21 mouse cellular contexts compared by ENCODE assay signal in genomic region chr4:95735967-95736366, GRCm38 (mm10).
A peak's percentile ranks its signal among the peaks of the same experiment; 100 is the strongest.
DNase-seq lines count a peak whose midpoint lies in the region; ATAC-seq and TF ChIP-seq lines count a peak whose summit lies in the region.
"Had no signal": no experiment of that assay in that cellular context is flagged by ENCODE, and none has a peak within 500 bp of the region (broad histone marks: within the 10 kb centered on the region; RNA-seq: fewer than 3 reads in every experiment).

No protein-coding gene starts in this region.

- ATAC-seq in intestine, embryonic 15.5 days = 0 out of 2 replicates have a peak, but pooled peaks have one; percentile 32
- no peak for ATAC-seq in frontal cortex, adult (ENCODE audit: low TSS enrichment)
- no peak for ATAC-seq in midbrain, postnatal 0 days (ENCODE audit: low FRiP score)
- ATAC-seq: forebrain, embryonic 14.5 days had no signal

- H3K4me3 ChIP-seq in intestine, embryonic 15.5 days (replicated peaks) = no peak overlapping the region
- no peak overlapping the region for H3K4me3 ChIP-seq in midbrain, postnatal 0 days (ENCODE audit: low read depth, low read length)
- H3K4me3 ChIP-seq: embryonic facial prominence, embryonic 15.5 days; erythroblast, embryonic 14.5 days; forebrain, embryonic 10.5 days; heart, embryonic 10.5 days; hindbrain, embryonic 13.5 days had no signal

- H3K4me1 ChIP-seq in intestine, embryonic 15.5 days (replicated peaks) = peaks cover 19% of the 10 kb centered on the region
- peaks cover 5% of the 10 kb centered on the region; the same call in 1 of the 2 replicates for H3K4me1 ChIP-seq in midbrain, postnatal 0 days (ENCODE audit: insufficient read depth, low read length)

- no peak for TF ChIP-seq CTCF in midbrain, postnatal 0 days (IDR thresholded peaks at IDR 0.05)

- no peaks in the 10 kb centered on the region for H3K9me3 ChIP-seq in intestine, embryonic 15.5 days
- H3K9me3 ChIP-seq in midbrain, postnatal 0 days (ENCODE audit: low read length) = no peaks in the 10 kb centered on the region
- H3K9me3 ChIP-seq: embryonic facial prominence, embryonic 15.5 days; forebrain, embryonic 10.5 days; heart, embryonic 10.5 days; hindbrain, embryonic 13.5 days had no signal

- no peak overlapping the region for H3K4me2 ChIP-seq in intestine, embryonic 15.5 days (replicated peaks)
- no peak overlapping the region for H3K4me2 ChIP-seq in midbrain, postnatal 0 days (ENCODE audit: low read depth, low read length, poor library complexity, severe bottlenecking)
- H3K4me2 ChIP-seq: embryonic facial prominence, embryonic 15.5 days; hindbrain, embryonic 13.5 days had no signal

- no peak overlapping the region for H3K9ac ChIP-seq in intestine, embryonic 15.5 days
- H3K9ac ChIP-seq in midbrain, postnatal 0 days (replicated peaks; ENCODE audit: low read length, poor library complexity, severe bottlenecking) = no peak overlapping the region
- H3K9ac ChIP-seq: embryonic facial prominence, embryonic 15.5 days; hindbrain, embryonic 13.5 days had no signal

- no peak overlapping the region for H3K27ac ChIP-seq in intestine, embryonic 15.5 days
- H3K27ac ChIP-seq in midbrain, postnatal 0 days (ENCODE audit: low read depth, low read length) = no peak overlapping the region
- H3K27ac ChIP-seq: embryonic facial prominence, embryonic 15.5 days; forebrain, embryonic 10.5 days; hindbrain, embryonic 13.5 days had no signal

- peak; percentile 48 for DNase-seq in kidney, adult 18-20 months
- DNase-seq in kidney, postnatal 4 days = no peak
- DNase-seq in 3T3-L1 (ENCODE audit: low read depth, low spot score) = peak; percentile 30
- peak; percentile 37 to 59 for DNase-seq in kidney, postnatal 25 days
- DNase-seq in midbrain, postnatal 0 days (ENCODE audit: low spot score) = no peak
- DNase-seq: adrenal gland, adult 8-10 months; adrenal gland, postnatal 36 days; cerebellum, adult 2 months; cerebellum, postnatal 10 days; embryo, embryonic 11 days; gastrocnemius, postnatal 36 days; heart, adult 11 months; heart, postnatal 14 days had no signal

- H3K27me3 ChIP-seq in intestine, embryonic 15.5 days (replicated peaks) = no peaks in the 10 kb centered on the region
- no peaks in the 10 kb centered on the region for H3K27me3 ChIP-seq in midbrain, postnatal 0 days (ENCODE audit: insufficient read depth, low read length)
- H3K27me3 ChIP-seq: embryonic facial prominence, embryonic 15.5 days; hindbrain, embryonic 13.5 days had no signal

- H3K36me3 ChIP-seq in intestine, embryonic 15.5 days = no peaks in the 10 kb centered on the region
- H3K36me3 ChIP-seq in midbrain, postnatal 0 days (ENCODE audit: insufficient read depth, low read length) = no peaks in the 10 kb centered on the region
- H3K36me3 ChIP-seq: embryonic facial prominence, embryonic 15.5 days; forebrain, embryonic 10.5 days; heart, embryonic 10.5 days; hindbrain, embryonic 13.5 days had no signal

- 73% methylated on average over 4 of the region's 4 CpGs for WGBS in intestine, embryonic 15.5 days
- WGBS in midbrain, postnatal 0 days = 94% methylated on average over 4 of the region's 4 CpGs

Comparison
In these comparisons a context has a peak if more than half of its experiments do, and no peak if none do; other contexts are left out.
1. DNase-seq: peak in kidney, adult 18-20 months (single experiment), 3T3-L1 (single experiment) and kidney, postnatal 25 days (2 of 2); none in kidney, postnatal 4 days (0 of 2) and midbrain, postnatal 0 days (single experiment).